Mouse (Mus musculus) liver, embryonic 13.5 days (tissue): ENCODE measurements around the gene Wdr31. TPM values are rescaled to one million over a fixed set of nuclear protein-coding genes. Genes with fewer than 3 reads are reported as not detected.

Experiments
- ATAC-seq: fragments of 200-750 bp; cut with Nextera tagmentation; 2 replicates; pipeline ENCODE4 v1.8.0; 2017; ENCODE audit warnings: low read depth, mild to moderate bottlenecking, moderate number of reproducible peaks, moderate library complexity
- DNase-seq: peaks from one replicate; pipeline ENCODE4 v3.0.0; 2022
- H3K27ac ChIP-seq: fragments of 300-500 bp; sonication (generic); 2 replicates; pipeline ENCODE4 v1.5.1; 2015; ENCODE audit warnings: moderate library complexity, mild to moderate bottlenecking, inconsistent platforms
- H3K27me3 ChIP-seq: fragments of 300-500 bp; sonication (generic); 2 replicates; pipeline ENCODE4 v1.6.1; 2015; ENCODE audit warnings: mild to moderate bottlenecking, inconsistent platforms
- H3K36me3 ChIP-seq: fragments of 300-500 bp; sonication (generic); 2 replicates; pipeline ENCODE4 v1.6.1; 2015; ENCODE audit warnings: mild to moderate bottlenecking, inconsistent platforms
- H3K4me1 ChIP-seq: fragments of 300-500 bp; sonication (generic); replicated peaks from 2 replicates; pipeline ENCODE4 v1.6.1; 2015; ENCODE audit warnings: inconsistent platforms
- H3K4me2 ChIP-seq: fragments of 300-500 bp; sonication (generic); 2 replicates; pipeline ENCODE4 v1.6.1; 2015; ENCODE audit warnings: inconsistent platforms, mild to moderate bottlenecking, moderate library complexity
- H3K4me3 ChIP-seq: fragments of 300-500 bp; sonication (generic); replicated peaks from 2 replicates; pipeline ENCODE4 v1.5.1; 2015; ENCODE audit warnings: mild to moderate bottlenecking, inconsistent platforms
- H3K9ac ChIP-seq: fragments of 300-500 bp; sonication (generic); 2 replicates; pipeline ENCODE4 v1.6.1; 2015; ENCODE audit warnings: mild to moderate bottlenecking, inconsistent platforms
- H3K9me3 ChIP-seq: fragments of 300-500 bp; sonication (generic); replicated peaks from 2 replicates; pipeline ENCODE4 v1.6.1; 2016; ENCODE audit warnings: inconsistent platforms
- WGBS: fragments of 180-500 bp; shearing (Covaris S2); methylation state at CpG from one replicate; pipeline ENCODE4 v1.1.7; 2015; ENCODE audit not compliant: insufficient replicate concordance; 5-methylcytosine and 5-hydroxymethylcytosine counted together
- polyA plus RNA-seq: library from polyadenylated mRNA; unstranded; fragments of >200 nt; fragmentation: Nextera tagmentation; extraction: Ambion mirVana; gene quantifications from 2 replicates; pipeline ENCODE4 v1.2.1, GENCODE M21; 2015

Gene Wdr31
- polyA plus RNA-seq, 1 experiment from 2014 or later: 1.6 TPM

DNA sequence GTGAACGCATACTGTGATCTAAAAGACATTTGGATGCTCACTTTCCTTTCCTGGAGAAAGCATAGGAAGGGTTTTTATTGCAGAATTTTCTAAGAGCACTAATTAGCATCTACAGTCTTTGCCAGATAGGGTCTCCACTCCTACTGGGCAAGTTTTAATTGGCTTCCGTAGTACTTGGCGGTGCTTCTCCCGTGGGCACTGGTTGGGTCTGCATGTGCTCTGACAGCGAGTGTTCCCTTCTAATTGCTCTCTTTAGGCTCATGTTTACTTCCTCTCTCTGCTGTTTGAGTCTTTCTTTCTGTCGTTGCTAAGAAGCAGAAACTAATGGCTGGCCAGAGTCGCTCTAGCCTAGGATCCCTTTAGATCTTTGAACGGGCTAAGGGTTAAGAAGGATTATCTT is 52.2 kb downstream of the Wdr31 start:
- no peak for DNase-seq
- Histone ChIP-seq H3K4me2 (no peak overlapping the region), H3K9ac (no peak overlapping the region), H3K4me3 (no peak overlapping the region), H3K27me3 (no peaks in the 10 kb centered on the region), H3K4me1 (no peaks in the 10 kb centered on the region), H3K36me3 (peaks cover 100% of the 10 kb centered on the region), H3K9me3 (no peaks in the 10 kb centered on the region), H3K27ac (no peak overlapping the region)
- no peak for ATAC-seq
- 87% methylated on average over 8 of the region's 8 CpGs for WGBS

DNA sequence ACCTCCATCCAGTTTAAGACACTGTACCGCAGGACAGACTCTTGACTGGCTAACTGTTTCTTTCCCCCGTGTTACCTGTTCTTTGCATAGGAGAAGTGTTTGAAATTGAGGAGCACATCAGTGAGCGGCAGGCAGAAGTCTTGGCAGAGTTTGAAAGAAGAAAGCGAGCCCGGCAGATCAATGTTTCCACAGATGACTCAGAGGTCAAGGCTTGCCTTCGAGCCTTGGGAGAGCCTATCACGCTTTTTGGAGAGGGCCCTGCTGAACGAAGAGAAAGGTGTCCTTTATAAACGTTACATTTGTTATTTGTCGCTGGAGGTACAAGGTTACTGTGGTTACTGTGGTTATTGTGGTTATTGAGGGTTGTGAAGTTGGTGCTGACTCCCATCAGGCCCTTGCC is 59.1 kb downstream of the Wdr31 start:
- ATAC-seq (no peak), DNase-seq (no peak)
- 72% methylated on average over 10 of the region's 10 CpGs for WGBS
- Histone ChIP-seq H3K36me3 (peaks cover 61% of the 10 kb centered on the region), H3K4me2 (no peak overlapping the region), H3K4me3 (0 out of 2 replicates have a peak overlapping the region, but pooled peaks have one; percentile 0), H3K9me3 (no peaks in the 10 kb centered on the region), H3K27ac (no peak overlapping the region), H3K9ac (no peak overlapping the region), H3K4me1 (peaks cover 25% of the 10 kb centered on the region), H3K27me3 (no peaks in the 10 kb centered on the region)

DNA sequence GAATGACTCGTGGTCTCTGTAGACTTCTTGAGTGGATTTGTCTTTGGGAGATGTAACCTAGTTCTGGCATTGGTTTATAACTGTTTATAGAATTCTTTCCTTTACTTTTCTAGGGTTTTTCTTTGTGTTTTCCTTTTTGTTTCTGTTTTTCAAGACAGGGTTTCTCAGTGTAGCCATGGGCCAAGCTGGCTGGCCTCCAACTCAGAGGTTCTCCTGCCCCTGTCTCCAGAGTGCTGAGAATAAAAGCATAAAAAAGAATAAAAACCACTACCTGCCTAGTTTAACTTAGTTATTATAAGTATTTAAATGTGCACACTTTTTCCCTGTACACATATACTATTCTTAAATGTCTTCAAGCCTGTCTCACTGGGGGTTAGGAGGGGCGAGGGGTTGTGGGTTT is 60.4 kb downstream of the Wdr31 start:
- Histone ChIP-seq H3K9ac (peak overlapping the region; percentile 92), H3K9me3 (no peaks in the 10 kb centered on the region), H3K4me2 (peak overlapping the region; percentile 90), H3K27me3 (no peaks in the 10 kb centered on the region), H3K36me3 (peaks cover 50% of the 10 kb centered on the region), H3K27ac (no peak overlapping the region), H3K4me3 (peak overlapping the region; percentile 88), H3K4me1 (peaks cover 37% of the 10 kb centered on the region)
- WGBS: 68% methylated on average over 2 of the region's 2 CpGs
- ATAC-seq (no peak), DNase-seq (no peak)

DNA sequence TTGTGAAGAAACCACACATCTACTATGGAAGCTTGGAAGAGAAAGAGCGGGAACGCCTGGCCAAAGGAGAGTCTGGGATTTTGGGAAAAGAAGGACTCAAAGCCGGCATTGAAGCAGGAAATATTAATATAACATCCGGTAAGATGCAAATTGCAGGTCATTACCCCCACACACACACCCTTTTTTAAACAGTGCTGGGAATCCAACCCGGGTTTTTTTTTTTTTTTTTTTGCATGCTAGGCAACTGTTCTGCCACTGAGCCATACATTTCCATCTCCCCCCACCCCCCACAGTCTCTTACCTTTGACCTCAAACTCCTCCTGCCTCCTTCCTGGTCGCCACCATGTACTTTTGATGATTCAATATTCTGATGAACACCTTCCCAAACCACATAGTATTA is 61.1 kb downstream of the Wdr31 start:
- WGBS: 17% methylated on average over 6 of the region's 6 CpGs
- Histone ChIP-seq H3K36me3 (peaks cover 45% of the 10 kb centered on the region), H3K9me3 (no peaks in the 10 kb centered on the region), H3K4me2 (peak overlapping the region; percentile 90), H3K4me1 (peaks cover 39% of the 10 kb centered on the region), H3K27ac (peak overlapping the region; percentile 90; the same call in 1 of the 2 replicates), H3K4me3 (peak overlapping the region; percentile 88), H3K27me3 (no peaks in the 10 kb centered on the region), H3K9ac (peak overlapping the region; percentile 92)
- ATAC-seq (no peak), DNase-seq (no peak)

DNA sequence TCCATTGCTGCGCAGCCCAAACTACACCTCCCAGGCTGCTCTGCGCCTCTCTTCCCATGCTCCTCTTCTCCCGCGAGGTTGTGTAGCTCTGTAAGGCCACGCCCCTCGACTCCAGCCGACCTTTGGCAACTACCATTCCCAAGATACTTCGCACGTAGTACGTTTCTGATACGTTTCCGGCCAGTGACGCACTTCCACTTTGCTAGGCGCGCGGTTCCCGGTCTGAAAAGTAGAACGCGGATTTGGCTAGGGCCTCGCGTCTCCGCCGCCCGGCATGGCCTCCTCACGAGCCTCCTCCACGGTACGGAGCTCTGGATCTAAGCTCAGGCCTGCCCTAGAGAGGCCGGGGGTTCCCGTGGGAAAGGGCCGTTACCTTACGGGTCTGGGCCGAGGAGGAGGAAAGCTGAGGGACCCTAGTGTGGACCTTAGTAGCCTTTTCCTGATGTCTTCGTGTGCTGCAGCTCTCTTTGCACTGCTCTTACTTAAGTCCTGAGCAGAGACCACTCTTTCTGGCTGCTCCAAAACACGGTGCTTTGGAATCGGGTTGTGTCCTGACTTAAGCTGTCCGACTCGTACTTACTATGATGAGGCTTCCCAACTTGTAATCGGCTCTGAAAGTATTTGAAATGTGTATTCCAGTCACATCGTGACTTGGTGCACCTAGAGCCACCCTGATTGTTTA is 62.0 kb downstream of the Wdr31 start, which contains the start of the genes Cdc26 and Prpf4:
Cdc26 (minus strand) TSS at position 42 of the 682 bp plus-strand sequence.
Prpf4 (plus strand) TSS at position 197 of the 682 bp plus-strand sequence.
- Histone ChIP-seq H3K27me3 (no peaks in the 10 kb centered on the region), H3K4me3 (peak within 1 kb of the TSS; percentile 88), H3K4me2 (peak within 1 kb of the TSS; percentile 90), H3K27ac (peak within 1 kb of the TSS; percentile 90), H3K4me1 (peaks cover 39% of the 10 kb centered on the region), H3K36me3 (peaks cover 45% of the 10 kb centered on the region), H3K9ac (peak within 1 kb of the TSS; percentile 92), H3K9me3 (no peaks in the 10 kb centered on the region)
- ATAC-seq (peak; percentile 99), DNase-seq (peak; percentile 98)
- under 1% methylated on average over 39 of the region's 39 CpGs for WGBS

DNA sequence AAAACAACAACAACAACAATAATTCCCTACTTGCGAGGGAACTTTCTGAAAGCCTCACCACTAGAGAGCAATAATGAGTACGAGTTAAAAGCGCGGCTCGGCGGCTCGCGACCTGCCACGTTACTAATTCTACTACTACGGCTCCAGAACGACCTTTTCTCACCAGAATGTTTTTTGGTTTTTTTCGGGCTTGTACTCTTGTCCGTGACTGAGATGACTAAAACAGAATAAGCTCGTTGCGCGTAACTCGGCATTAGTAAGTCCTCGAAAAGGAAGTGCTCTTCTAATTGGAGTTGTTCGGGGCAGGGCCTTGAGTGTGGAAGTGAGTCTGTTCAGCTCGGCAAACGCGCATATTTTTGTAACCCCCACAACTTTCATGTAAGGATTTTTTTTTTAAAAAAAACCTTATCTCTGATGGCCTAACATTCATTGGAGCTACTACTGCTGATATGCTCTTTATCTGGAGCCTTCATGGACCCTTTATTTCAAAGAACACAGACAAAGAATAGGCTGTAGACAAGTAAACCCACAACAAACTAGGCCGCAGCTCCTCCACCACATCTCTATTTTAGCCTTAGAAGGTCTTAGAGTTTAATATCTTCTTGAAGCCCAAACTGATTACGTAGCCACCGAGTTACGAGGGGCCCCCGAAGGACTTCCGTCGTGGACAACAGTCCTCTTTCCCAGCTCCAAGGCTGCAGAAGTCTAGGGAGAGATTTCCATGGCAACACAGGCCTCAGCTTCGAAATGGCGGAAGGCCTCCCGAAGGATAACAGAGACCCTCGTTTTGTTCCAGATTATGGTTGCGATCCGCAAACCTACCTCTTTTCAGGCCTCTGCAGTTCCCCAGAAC is 62.7 kb downstream of the Wdr31 start:
- WGBS: under 1% methylated on average over 35 of the region's 35 CpGs
- ATAC-seq: peak; percentile 47
- Histone ChIP-seq H3K4me3 (peak overlapping the region; percentile 88), H3K27ac (peak overlapping the region; percentile 88), H3K4me2 (peak overlapping the region; percentile 66), H3K27me3 (no peaks in the 10 kb centered on the region), H3K9ac (peak overlapping the region; percentile 76), H3K9me3 (no peaks in the 10 kb centered on the region), H3K36me3 (peaks cover 45% of the 10 kb centered on the region), H3K4me1 (peaks cover 39% of the 10 kb centered on the region)
- DNase-seq: peak; percentile 57

DNA sequence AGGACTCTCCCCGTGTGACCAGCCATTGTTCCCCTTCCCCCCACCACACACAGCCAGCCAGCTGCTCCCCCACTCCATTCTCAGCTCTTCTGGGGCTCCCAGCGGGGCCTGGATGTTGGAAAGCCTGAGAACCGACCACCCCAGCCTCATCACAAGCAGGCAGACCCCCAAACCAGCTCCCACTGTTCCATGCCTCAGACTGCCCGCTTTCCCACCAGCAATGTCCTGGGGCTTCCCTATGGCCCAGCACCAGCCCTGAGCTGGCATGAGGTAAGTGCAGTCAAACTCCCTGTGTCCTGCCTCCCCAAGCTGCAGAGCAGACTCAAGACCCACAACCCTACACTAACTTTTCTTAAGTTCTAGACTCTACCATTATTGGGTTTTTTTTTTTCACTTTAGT is 64.6 kb downstream of the Wdr31 start:
- 86% methylated on average over 4 of the region's 4 CpGs for WGBS
- H3K36me3 ChIP-seq: peaks cover 45% of the 10 kb centered on the region

DNA sequence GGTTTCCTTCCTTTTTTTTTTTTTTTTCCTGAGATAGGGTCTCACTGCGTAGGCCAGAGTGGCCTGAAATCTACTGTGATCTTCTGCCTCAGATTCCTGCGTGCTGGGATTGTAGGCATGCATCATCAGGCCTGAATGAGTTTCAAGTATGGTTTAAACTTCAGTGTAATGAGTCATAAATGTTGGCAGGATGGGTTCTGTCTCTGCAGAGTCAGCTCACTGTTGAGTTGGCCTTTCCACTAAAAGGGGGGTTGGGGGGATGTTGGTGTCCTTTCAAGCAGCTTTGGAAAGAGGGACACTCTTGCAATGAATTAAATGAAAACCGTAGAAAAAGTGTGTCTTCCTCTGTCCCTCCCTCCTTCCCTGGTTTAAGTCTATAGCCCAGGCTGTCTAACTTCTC is 71.7 kb downstream of the Wdr31 start:
- DNase-seq (no peak), ATAC-seq (no peak)
- Histone ChIP-seq H3K27me3 (no peaks in the 10 kb centered on the region), H3K9ac (no peak overlapping the region), H3K4me2 (no peak overlapping the region), H3K36me3 (peaks cover 90% of the 10 kb centered on the region), H3K27ac (no peak overlapping the region), H3K4me3 (no peak overlapping the region), H3K4me1 (peaks cover 11% of the 10 kb centered on the region), H3K9me3 (no peaks in the 10 kb centered on the region)
- 79% methylated on average over 3 of the region's 3 CpGs for WGBS

More for the DNA sequence above, 64.6 kb downstream of the Wdr31 start:
- DNase-seq (no peak), ATAC-seq (no peak)
- H3K9me3 ChIP-seq: no peaks in the 10 kb centered on the region
- H3K4me1 ChIP-seq: peaks cover 33% of the 10 kb centered on the region
- H3K4me3 ChIP-seq: no peak overlapping the region
- no peak overlapping the region for H3K27ac ChIP-seq
- H3K27me3 ChIP-seq: no peaks in the 10 kb centered on the region
- H3K4me2 ChIP-seq: 0 out of 2 replicates have a peak overlapping the region, but pooled peaks have one; percentile 6
- no peak overlapping the region for H3K9ac ChIP-seq

Other genes with a start within 250 kb of the Wdr31 start
- gene Zfp37, start 239.8 kb downstream of the Wdr31 start, polyA plus RNA-seq: 0.47 and 0.78 TPM in 2 replicates
- 5.6 and 6.7 TPM in 2 replicates for gene Slc31a2, start 208.3 kb downstream of the Wdr31 start, polyA plus RNA-seq
- gene Fkbp15, start 110.3 kb downstream of the Wdr31 start, polyA plus RNA-seq: 15.5 and 15.7 TPM in 2 replicates
- gene Slc31a1, start 110.2 kb downstream of the Wdr31 start, polyA plus RNA-seq: 39.0 and 48.8 TPM in 2 replicates
- 77.7 and 97.1 TPM in 2 replicates for gene Cdc26, start 62.3 kb downstream of the Wdr31 start, polyA plus RNA-seq
- 13.1 and 15.2 TPM in 2 replicates for gene Prpf4, start 62.1 kb downstream of the Wdr31 start, polyA plus RNA-seq
- not detected in 2 replicates for gene Rnf183, start 35.6 kb downstream of the Wdr31 start, polyA plus RNA-seq
- 0.20 and 0.34 TPM in 2 replicates for gene Bspry, start 9.2 kb upstream of the Wdr31 start, polyA plus RNA-seq
- 6.3 and 7.1 TPM in 2 replicates for gene Hdhd3, start 32.6 kb upstream of the Wdr31 start, polyA plus RNA-seq
- 616 and 657 TPM in 2 replicates for gene Alad, start 49.0 kb upstream of the Wdr31 start, polyA plus RNA-seq
- gene Pole3, start 54.2 kb upstream of the Wdr31 start, polyA plus RNA-seq: 77.3 and 81.0 TPM in 2 replicates
- gene 4933430I17Rik, start 54.5 kb upstream of the Wdr31 start, polyA plus RNA-seq: 0.14 and 0.23 TPM in 2 replicates
- gene Rgs3, start 89.0 kb upstream of the Wdr31 start, polyA plus RNA-seq: 5.7 and 5.9 TPM in 2 replicates